Mouse (Mus musculus): ENCODE results near the gene Pxk.
"Not testable (repeated sequence)": the region's sequence is repeated elsewhere in the genome, so short reads cannot be mapped to it uniquely, and the experiment has no call there.

DNA sequence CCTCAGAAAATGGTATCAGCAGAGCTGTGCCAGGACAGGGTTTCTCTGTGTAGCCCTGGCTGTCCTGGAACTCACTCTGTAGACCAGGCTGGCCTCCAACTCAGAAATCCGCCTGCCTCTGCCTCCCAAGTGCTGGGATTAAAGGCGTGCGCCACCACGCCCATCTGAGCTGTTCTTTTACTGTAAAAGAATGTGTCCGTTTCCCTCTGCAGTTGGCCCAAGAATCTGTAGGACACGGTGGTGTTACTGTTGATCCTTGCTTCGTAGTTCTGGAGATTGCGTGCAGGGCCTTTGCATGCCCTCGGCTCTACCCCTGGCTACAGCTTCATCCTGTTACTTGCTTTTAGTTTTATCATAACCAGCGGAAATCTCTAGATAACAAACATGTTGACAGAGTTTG is 25.6 kb downstream of the Pxk start:
- not testable (repeated sequence) for TF ChIP-seq CTCF (IDR thresholded peaks at IDR 0.05; ENCODE audit: control insufficient read depth, insufficient read depth, low read length); POLR2A (IDR thresholded peaks at IDR 0.05; ENCODE audit: borderline replicate concordance, control insufficient read depth, low read depth, low read length)
